Mouse (Mus musculus) thymus, adult 2 months (tissue): Measurements from ENCODE around the gene Azi2.

ENCODE experiments used
- CTCF ChIP-seq: fragments of 200-500 bp; IDR thresholded peaks from 2 replicates; pipeline ENCODE4 v1.5.1; 2012; ENCODE audit warnings: mild to moderate bottlenecking, control low read depth, low read length, moderate library complexity, borderline replicate concordance; ENCODE audit not compliant: control insufficient read depth, poor library complexity, insufficient read depth; ENCODE audit errors: extremely low read depth
- POLR2A ChIP-seq: fragments of 200-500 bp; IDR thresholded peaks from 2 replicates; pipeline ENCODE4 v1.6.1; 2012; ENCODE audit warnings: mild to moderate bottlenecking, low read length, control low read depth, moderate library complexity; ENCODE audit not compliant: control insufficient read depth, poor library complexity, insufficient read depth; ENCODE audit errors: extremely low read depth

- no peak for TF ChIP-seq POLR2A
- TF ChIP-seq CTCF: no peak
Observed at GRCm38 (mm10) chr9:118070442-118070841, 30.1 kb downstream of the Azi2 start.
